Mouse (Mus musculus) limb, embryonic 11.5 days (tissue): ENCODE measurements around the gene Prpf6. TPM values are rescaled to one million over a fixed set of nuclear protein-coding genes. Genes with fewer than 3 reads are reported as not detected.
A peak's percentile ranks its signal among the peaks of the same experiment; 100 is the strongest.

Experiments
- ATAC-seq: fragments of 200-750 bp; cut with Nextera tagmentation; 2 replicates; pipeline ENCODE4 v1.8.0; 2017; ENCODE audit warnings: low read depth; ENCODE audit not compliant: insufficient number of reproducible peaks, low FRiP score, low TSS enrichment
- DNase-seq: peaks from one replicate; pipeline ENCODE4 v3.0.0-alpha.2; 2015; ENCODE audit warnings: low spot score
- H3K27ac ChIP-seq: fragments of 300-500 bp; sonication (generic); replicated peaks from 2 replicates; pipeline ENCODE4 v1.5.1; 2014; ENCODE audit warnings: low read depth, mild to moderate bottlenecking, low read length
- H3K27me3 ChIP-seq: fragments of 300-500 bp; sonication (generic); 2 replicates; pipeline ENCODE4 v1.6.1; 2014; ENCODE audit warnings: mild to moderate bottlenecking, low read length, mixed read lengths; ENCODE audit not compliant: control insufficient read depth, insufficient read depth
- H3K36me3 ChIP-seq: fragments of 300-500 bp; sonication (generic); 2 replicates; pipeline ENCODE4 v1.6.1; 2014; ENCODE audit warnings: mild to moderate bottlenecking, low read length, moderate library complexity, mixed read lengths; ENCODE audit not compliant: control insufficient read depth, insufficient read depth
- H3K4me1 ChIP-seq: fragments of 300-500 bp; sonication (generic); 2 replicates; pipeline ENCODE4 v1.6.1; 2014; ENCODE audit warnings: low read length, mixed read lengths; ENCODE audit not compliant: control insufficient read depth, insufficient read depth
- H3K4me2 ChIP-seq: fragments of 300-500 bp; sonication (generic); 2 replicates; pipeline ENCODE4 v1.6.1; 2014; ENCODE audit warnings: low read depth, mild to moderate bottlenecking, moderate library complexity; ENCODE audit not compliant: severe bottlenecking
- H3K4me3 ChIP-seq: fragments of 300-500 bp; sonication (generic); 2 replicates; pipeline ENCODE4 v1.5.1; 2014; ENCODE audit warnings: low read depth, low read length
- H3K9ac ChIP-seq: fragments of 300-500 bp; sonication (generic); 2 replicates; pipeline ENCODE4 v1.6.1; 2014; ENCODE audit warnings: mild to moderate bottlenecking, low read length
- H3K9me3 ChIP-seq: fragments of 300-500 bp; sonication (generic); 2 replicates; pipeline ENCODE4 v1.6.1; 2016; ENCODE audit warnings: low read length; ENCODE audit not compliant: control insufficient read depth
- WGBS: fragments of 180-500 bp; shearing (Covaris S2); extraction: QIAGEN DNeasy Blood & Tissue Kit; methylation state at CpG from one replicate; pipeline ENCODE4 v1.1.7; 2014; 5-methylcytosine and 5-hydroxymethylcytosine counted together
- polyA plus RNA-seq: library from polyadenylated mRNA; unstranded; fragments of >200 nt; fragmentation: Nextera tagmentation; extraction: Ambion mirVana; gene quantifications from 2 replicates; pipeline ENCODE4 v1.2.1, GENCODE M21; 2014

Gene Prpf6
- 78.7 and 82.5 TPM in 2 replicates for polyA plus RNA-seq

- H3K4me3 ChIP-seq = peak within 1 kb of the TSS; percentile 83
- H3K9me3 ChIP-seq = no peaks in the 10 kb centered on the region
- peaks cover 5% of the 10 kb centered on the region for H3K4me1 ChIP-seq
- ATAC-seq = no peak
- H3K27me3 ChIP-seq = no peaks in the 10 kb centered on the region
- peak within 1 kb of the TSS; percentile 57 for H3K27ac ChIP-seq
- 18% methylated on average over 5 of the region's 5 CpGs for WGBS
- no peak for DNase-seq
- peak within 1 kb of the TSS; percentile 89 for H3K9ac ChIP-seq
- H3K4me2 ChIP-seq = peak within 1 kb of the TSS; percentile 79
- H3K36me3 ChIP-seq = peaks cover 17% of the 10 kb centered on the region
Observed at GRCm38 (mm10) chr2:181591528-181592085, at the start of gene Prpf6. Prpf6 (plus strand) TSS chr2:181591868.

- DNase-seq (no peak), ATAC-seq (no peak)
- H3K27me3 ChIP-seq = no peaks in the 10 kb centered on the region
- H3K27ac ChIP-seq = no peak overlapping the region
- WGBS = 93% methylated on average over 7 of the region's 7 CpGs
- H3K4me3 ChIP-seq = no peak overlapping the region
- no peak overlapping the region for H3K9ac ChIP-seq
- H3K9me3 ChIP-seq = no peaks in the 10 kb centered on the region
- peaks cover 24% of the 10 kb centered on the region for H3K36me3 ChIP-seq
- no peak overlapping the region for H3K4me2 ChIP-seq
- no peaks in the 10 kb centered on the region for H3K4me1 ChIP-seq
Observed at GRCm38 (mm10) chr2:181546142-181546541, 45.5 kb upstream of the Prpf6 start.

DNA sequence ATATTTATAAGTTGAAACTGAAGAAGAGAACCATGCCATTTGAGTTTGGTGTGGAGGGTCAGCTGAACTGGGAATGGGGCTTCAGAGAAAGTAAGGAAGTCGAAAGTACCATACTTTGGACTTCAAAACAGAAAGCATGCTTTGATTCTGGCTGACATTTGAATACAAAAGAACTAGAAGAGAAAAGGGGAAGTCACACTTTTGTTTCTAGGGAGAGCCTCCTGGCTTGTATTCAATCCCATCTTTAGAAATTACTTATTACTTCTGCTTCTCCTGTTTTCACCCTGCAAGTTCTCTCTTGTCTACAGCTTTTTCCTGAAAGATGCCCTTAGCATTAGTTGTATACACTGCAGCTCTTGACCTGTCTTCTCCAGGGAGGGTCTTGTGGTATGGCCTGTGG is 43.4 kb upstream of the Prpf6 start:
- Histone ChIP-seq H3K27me3 (no peaks in the 10 kb centered on the region), H3K36me3 (peaks cover 26% of the 10 kb centered on the region), H3K9me3 (no peaks in the 10 kb centered on the region), H3K4me3 (no peak overlapping the region), H3K4me2 (no peak overlapping the region), H3K4me1 (no peaks in the 10 kb centered on the region), H3K27ac (no peak overlapping the region), H3K9ac (no peak overlapping the region)
- 92% methylated on average over 1 of the region's 1 CpGs for WGBS
- ATAC-seq (no peak), DNase-seq (no peak)

DNA sequence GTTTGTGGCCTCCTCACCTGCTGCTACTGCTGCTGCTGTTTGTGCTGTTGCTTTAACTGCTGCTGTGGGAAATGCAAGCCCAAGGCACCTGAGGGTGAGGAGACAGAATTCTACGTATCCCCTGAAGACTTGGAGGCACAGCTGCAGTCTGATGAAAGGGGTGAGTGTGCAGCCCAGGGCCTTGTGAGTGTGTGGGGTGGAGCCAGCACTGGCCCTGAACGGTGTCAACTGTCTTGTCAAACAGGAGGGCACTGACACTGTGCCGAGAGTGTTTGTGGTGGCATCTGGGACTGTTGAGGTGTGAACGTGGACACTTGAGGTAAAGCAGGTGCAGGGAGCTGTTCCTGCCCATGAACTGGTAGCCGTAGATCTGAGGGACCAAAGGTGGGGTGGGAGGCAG is 43.0 kb upstream of the Prpf6 start:
- Histone ChIP-seq H3K4me2 (no peak overlapping the region), H3K4me3 (no peak overlapping the region), H3K36me3 (peaks cover 26% of the 10 kb centered on the region), H3K9ac (no peak overlapping the region), H3K27me3 (no peaks in the 10 kb centered on the region), H3K9me3 (no peaks in the 10 kb centered on the region), H3K27ac (no peak overlapping the region), H3K4me1 (no peaks in the 10 kb centered on the region)
- DNase-seq (no peak), ATAC-seq (no peak)
- 90% methylated on average over 5 of the region's 5 CpGs for WGBS

DNA sequence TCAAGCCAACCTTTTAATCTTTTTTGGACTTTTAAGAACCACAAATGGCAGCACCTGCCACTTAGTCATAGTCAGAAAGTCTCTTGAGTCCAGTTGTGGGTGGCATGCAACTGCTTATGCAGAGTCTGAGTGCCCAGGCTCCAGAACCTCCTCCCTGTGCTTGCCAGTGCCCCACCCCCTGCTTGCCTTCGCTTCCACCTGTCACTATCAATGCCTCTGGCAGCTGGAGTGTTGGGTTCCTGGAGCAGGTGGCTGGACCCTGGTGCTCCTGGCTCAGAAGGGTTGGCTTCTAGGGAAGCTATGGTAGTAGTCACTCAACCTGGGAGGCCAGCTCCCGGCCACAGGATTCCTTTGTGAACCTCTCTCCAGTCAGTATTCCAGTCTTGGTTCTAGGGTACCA is 41.4 kb upstream of the Prpf6 start:
- Histone ChIP-seq H3K4me1 (no peaks in the 10 kb centered on the region), H3K4me3 (no peak overlapping the region), H3K27me3 (no peaks in the 10 kb centered on the region), H3K9ac (no peak overlapping the region), H3K4me2 (no peak overlapping the region), H3K9me3 (no peaks in the 10 kb centered on the region), H3K36me3 (peaks cover 26% of the 10 kb centered on the region), H3K27ac (no peak overlapping the region)
- 95% methylated on average over 2 of the region's 2 CpGs for WGBS
- DNase-seq (no peak), ATAC-seq (no peak)

DNA sequence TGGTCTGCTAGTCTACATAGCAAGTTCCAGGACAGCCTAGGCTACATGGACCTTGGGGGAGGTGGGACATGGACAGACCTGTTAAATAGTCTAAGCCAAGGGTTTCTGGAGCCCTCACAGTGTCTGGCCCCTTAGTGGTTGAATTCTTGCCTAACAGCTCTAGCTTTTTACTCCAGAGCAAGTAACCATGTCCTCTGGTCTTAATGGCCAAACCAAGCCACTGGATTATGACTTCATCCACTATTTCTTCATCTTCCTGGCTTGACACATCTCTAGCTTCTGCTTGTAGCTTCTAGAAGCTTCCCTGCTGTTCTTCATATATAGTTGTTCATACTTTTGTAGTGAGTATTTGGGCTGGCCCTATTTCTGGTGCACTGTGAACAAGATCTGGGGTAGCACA is 37.9 kb upstream of the Prpf6 start:
- DNase-seq = no peak
- no peak overlapping the region for H3K4me3 ChIP-seq
- H3K4me2 ChIP-seq = no peak overlapping the region
- H3K9me3 ChIP-seq = no peaks in the 10 kb centered on the region
- no peak for ATAC-seq
- H3K36me3 ChIP-seq = peaks cover 21% of the 10 kb centered on the region
- no peak overlapping the region for H3K27ac ChIP-seq
- H3K27me3 ChIP-seq = no peaks in the 10 kb centered on the region
- H3K9ac ChIP-seq = no peak overlapping the region
- no peaks in the 10 kb centered on the region for H3K4me1 ChIP-seq

- no peak for DNase-seq
Observed at GRCm38 (mm10) chr2:181567338-181567737, 24.3 kb upstream of the Prpf6 start.

GRCm38 (mm10) chr2:181568272-181569008 is 23.2 kb upstream of the Prpf6 start:
- ATAC-seq = no peak
- no peaks in the 10 kb centered on the region for H3K36me3 ChIP-seq
- no peak overlapping the region for H3K4me2 ChIP-seq
- H3K27ac ChIP-seq = no peak overlapping the region
- H3K27me3 ChIP-seq = no peaks in the 10 kb centered on the region
- no peak overlapping the region for H3K4me3 ChIP-seq
- peak; percentile 60 for DNase-seq
- H3K9ac ChIP-seq = no peak overlapping the region
- H3K4me1 ChIP-seq = no peaks in the 10 kb centered on the region
- 80% methylated on average over 7 of the region's 7 CpGs for WGBS
- H3K9me3 ChIP-seq = no peaks in the 10 kb centered on the region

More at GRCm38 (mm10) chr2:181567338-181567737, 24.3 kb upstream of the Prpf6 start:
- no peak for ATAC-seq
- Histone ChIP-seq H3K4me3 (no peak overlapping the region), H3K9me3 (no peaks in the 10 kb centered on the region), H3K27ac (no peak overlapping the region), H3K4me1 (no peaks in the 10 kb centered on the region), H3K9ac (no peak overlapping the region), H3K27me3 (no peaks in the 10 kb centered on the region), H3K4me2 (no peak overlapping the region), H3K36me3 (no peaks in the 10 kb centered on the region)
- WGBS = 87% methylated on average over 3 of the region's 3 CpGs
